Mouse (Mus musculus) ES-Bruce4 (cell line): ENCODE data around the gene Gm28372. TPM values are rescaled to one million over a fixed set of nuclear protein-coding genes. Genes with fewer than 3 reads are reported as not detected.

Experiments used
- H3K27ac ChIP-seq: 2 replicates; pipeline ENCODE4 v1.5.1; 2012; ENCODE audit warnings: low read length, inconsistent platforms; ENCODE audit not compliant: insufficient read depth
- H3K27me3 ChIP-seq: 2 replicates; pipeline ENCODE4 v1.6.1; 2012; ENCODE audit warnings: mild to moderate bottlenecking, low read length, inconsistent platforms; ENCODE audit not compliant: control insufficient read depth, poor library complexity, insufficient read depth, severe bottlenecking
- H3K36me3 ChIP-seq: 2 replicates; pipeline ENCODE4 v1.6.1; 2012; ENCODE audit warnings: inconsistent platforms, mild to moderate bottlenecking, low read length, moderate library complexity; ENCODE audit not compliant: control insufficient read depth, poor library complexity, insufficient read depth, severe bottlenecking
- H3K4me1 ChIP-seq: one replicate; pipeline ENCODE4 v1.8.1; 2011; ENCODE audit warnings: low read length; ENCODE audit not compliant: control insufficient read depth, insufficient read depth
- H3K4me3 ChIP-seq: 2 replicates; pipeline ENCODE4 v1.5.1; 2011; ENCODE audit warnings: low read depth, mild to moderate bottlenecking, low read length
- H3K9ac ChIP-seq: 2 replicates; pipeline ENCODE4 v1.6.1; 2012; ENCODE audit warnings: low read depth, mild to moderate bottlenecking, inconsistent platforms; ENCODE audit not compliant: poor library complexity, severe bottlenecking
- H3K9me3 ChIP-seq: replicated peaks from 2 replicates; pipeline ENCODE4 v1.6.1; 2012; ENCODE audit warnings: mild to moderate bottlenecking, low read length, inconsistent platforms; ENCODE audit not compliant: control insufficient read depth, poor library complexity, insufficient read depth, severe bottlenecking
- CTCF ChIP-seq: IDR thresholded peaks from one replicate; pipeline ENCODE4 v1.8.1; 2011; ENCODE audit warnings: low read depth, low read length
- EP300 ChIP-seq: IDR thresholded peaks from 2 replicates; pipeline ENCODE4 v1.6.1; 2011; ENCODE audit warnings: low read depth, low read length; ENCODE audit not compliant: insufficient read depth
- POLR2A ChIP-seq: IDR thresholded peaks from one replicate; pipeline ENCODE4 v1.8.1; 2011; ENCODE audit warnings: low read length; ENCODE audit not compliant: insufficient read depth
- polyA plus RNA-seq: library from polyadenylated mRNA; stranded (reverse); fragments of >200 nt; gene quantifications from 2 replicates; pipeline ENCODE4 v1.2.4, GENCODE M21; 2011; ENCODE audit warnings: low read depth; ENCODE audit not compliant: missing spikeins, insufficient read depth, insufficient read length

Gm28372 gene
- polyA plus RNA-seq, 1 experiment = not detected

- no peak overlapping the region for H3K27ac ChIP-seq
- H3K27me3 ChIP-seq = no peaks in the 10 kb centered on the region
- no peaks in the 10 kb centered on the region for H3K36me3 ChIP-seq
Measured at GRCm38 (mm10) chr2:130392836-130393235, 12.2 kb upstream of the Gm28372 start.

DNA sequence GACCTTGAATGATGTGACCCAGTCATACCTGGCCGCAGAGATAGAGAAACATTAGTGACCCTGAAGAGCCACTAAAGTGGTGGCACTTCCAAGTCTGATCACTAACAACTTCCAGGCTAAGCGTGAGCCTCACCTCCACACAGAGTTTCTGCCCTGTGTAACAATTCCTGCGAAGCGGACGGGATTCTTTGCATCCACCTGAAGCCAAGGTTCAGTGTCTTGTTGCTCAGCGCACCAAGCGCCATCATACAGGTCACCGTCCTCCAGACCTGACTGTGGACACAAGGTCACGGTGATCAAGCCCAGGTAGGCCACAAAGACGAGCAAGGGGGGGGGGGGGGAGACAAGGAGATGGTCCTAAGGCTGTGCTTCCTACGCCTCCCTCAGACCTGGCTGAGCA is 9.3 kb upstream of the Gm28372 start:
- Histone ChIP-seq H3K9me3 (peaks cover 11% of the 10 kb centered on the region), H3K27ac (no peak overlapping the region), H3K36me3 (no peaks in the 10 kb centered on the region), H3K4me1 (no peaks in the 10 kb centered on the region), H3K9ac (no peak overlapping the region), H3K4me3 (no peak overlapping the region), H3K27me3 (no peaks in the 10 kb centered on the region)
- TF ChIP-seq EP300 (no peak), POLR2A (no peak), CTCF (no peak)

More at GRCm38 (mm10) chr2:130392836-130393235, 12.2 kb upstream of the Gm28372 start:
- Histone ChIP-seq H3K9ac (no peak overlapping the region), H3K4me1 (no peaks in the 10 kb centered on the region), H3K9me3 (no peaks in the 10 kb centered on the region), H3K4me3 (no peak overlapping the region)
- no peak for TF ChIP-seq EP300
- no peak for TF ChIP-seq POLR2A
- no peak for TF ChIP-seq CTCF

- Histone ChIP-seq H3K36me3 (no peaks in the 10 kb centered on the region), H3K4me3 (peak within 1 kb of the TSS; percentile 52), H3K9ac (peak within 1 kb of the TSS; percentile 20), H3K4me1 (no peaks in the 10 kb centered on the region), H3K9me3 (peaks cover 11% of the 10 kb centered on the region), H3K27ac (no peak within 1 kb of the TSS), H3K27me3 (no peaks in the 10 kb centered on the region)
- TF ChIP-seq CTCF (no peak), EP300 (no peak), POLR2A (no peak)
Measured at GRCm38 (mm10) chr2:130397186-130397985, 7.7 kb upstream of the Gm28372 start, which contains the start of gene Cpxm1. Gene Cpxm1, minus strand, starts transcription at chr2:130397574.

GRCm38 (mm10) chr2:130398091-130398490 is 6.9 kb upstream of the Gm28372 start:
- Histone ChIP-seq H3K4me3 (no peak overlapping the region; the same call in 1 of the 2 replicates), H3K27ac (no peak overlapping the region)
- no peak for TF ChIP-seq CTCF

DNA sequence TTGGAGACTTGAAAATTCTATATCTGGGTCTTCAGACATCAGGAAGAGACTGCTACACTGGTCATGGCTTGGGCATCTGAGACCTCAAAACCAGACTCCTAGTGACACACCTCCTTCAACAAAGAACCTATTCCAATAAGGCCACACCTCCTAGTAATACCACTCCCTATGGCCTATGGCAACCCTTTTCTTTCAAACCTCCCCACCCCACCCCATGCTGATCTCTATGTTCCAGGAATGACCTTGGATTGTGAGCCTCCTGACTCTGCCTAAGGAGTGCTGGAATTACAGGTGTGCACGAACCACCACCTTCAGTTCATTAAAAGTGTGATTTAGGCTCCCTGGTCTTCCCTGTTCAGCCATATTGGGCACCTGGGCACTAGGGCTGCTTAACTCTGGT is 5.0 kb upstream of the Gm28372 start:
- Histone ChIP-seq H3K4me3 (no peak overlapping the region), H3K4me1 (no peaks in the 10 kb centered on the region), H3K9ac (no peak overlapping the region), H3K27me3 (no peaks in the 10 kb centered on the region), H3K9me3 (peaks cover 11% of the 10 kb centered on the region), H3K36me3 (no peaks in the 10 kb centered on the region), H3K27ac (no peak overlapping the region)
- TF ChIP-seq EP300 = no peak
- no peak for TF ChIP-seq POLR2A
- TF ChIP-seq CTCF = no peak

More at GRCm38 (mm10) chr2:130398091-130398490, 6.9 kb upstream of the Gm28372 start:
- H3K36me3 ChIP-seq = no peaks in the 10 kb centered on the region
- no peaks in the 10 kb centered on the region for H3K4me1 ChIP-seq
- H3K27me3 ChIP-seq = no peaks in the 10 kb centered on the region
- H3K9ac ChIP-seq = peak overlapping the region; percentile 20
- H3K9me3 ChIP-seq = peaks cover 11% of the 10 kb centered on the region

- TF ChIP-seq POLR2A = no peak
- TF ChIP-seq EP300 = no peak
- TF ChIP-seq CTCF = no peak
- Histone ChIP-seq H3K4me1 (no peaks in the 10 kb centered on the region), H3K27me3 (no peaks in the 10 kb centered on the region), H3K27ac (no peak overlapping the region), H3K36me3 (no peaks in the 10 kb centered on the region), H3K9me3 (peaks cover 11% of the 10 kb centered on the region), H3K9ac (no peak overlapping the region), H3K4me3 (no peak overlapping the region)
Measured at GRCm38 (mm10) chr2:130401891-130402290, 3.1 kb upstream of the Gm28372 start.
